Mouse (Mus musculus) kidney, postnatal 14 days (tissue): ENCODE data around the gene Gstt3.
"Not testable (repeated sequence)": the region's sequence is repeated elsewhere in the genome, so short reads cannot be mapped to it uniquely, and the experiment has no call there.

ENCODE experiments used
- DNase-seq: peaks from one replicate; pipeline ENCODE4 v3.0.0; 2022; ENCODE audit warnings: mixed read lengths

The Gstt3 gene

DNA sequence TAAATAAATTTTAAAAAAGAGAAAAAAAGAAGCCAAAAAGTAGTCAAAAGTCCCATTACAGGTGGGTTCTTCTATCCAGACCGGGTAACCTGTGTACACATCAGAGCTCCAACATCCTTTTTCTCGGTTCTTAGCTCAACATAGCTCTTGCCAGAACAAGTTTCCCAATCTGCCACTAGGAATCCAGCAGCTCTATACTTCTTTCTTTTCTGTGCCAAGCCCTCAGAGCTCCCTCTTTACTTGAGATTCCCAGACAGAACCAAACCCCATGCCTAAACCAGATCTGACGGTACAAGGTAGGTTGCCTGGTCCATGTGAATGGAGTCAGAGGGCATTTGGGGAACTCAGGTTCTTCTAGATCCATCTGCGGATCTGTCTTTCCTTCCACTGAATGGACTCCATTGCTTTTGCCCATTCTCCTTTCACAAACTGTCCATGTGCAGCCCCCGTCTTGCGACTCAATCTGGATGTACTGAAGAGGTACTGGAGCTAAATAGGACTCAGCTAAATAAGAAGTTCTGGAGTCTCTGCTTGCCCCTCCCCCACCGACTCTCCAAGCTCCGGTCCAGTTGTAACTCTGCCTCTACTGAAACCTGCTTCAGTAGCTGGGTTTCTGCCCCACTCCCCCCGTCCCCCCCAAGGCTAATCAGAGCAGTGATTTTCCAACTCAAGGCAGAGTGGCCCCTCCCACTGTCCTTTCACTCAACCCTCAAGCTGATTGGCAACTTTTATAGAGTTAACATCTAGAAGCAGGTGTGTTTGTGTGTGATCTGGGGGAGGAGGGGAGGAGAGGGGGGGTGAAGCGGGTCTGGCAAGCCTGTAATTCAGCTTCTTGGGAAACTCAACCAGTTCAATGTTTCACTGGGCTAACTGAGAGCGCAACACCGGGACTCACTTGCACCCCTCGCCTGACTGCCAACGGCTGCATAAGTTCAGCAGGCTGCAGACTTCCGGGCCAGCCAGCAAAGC lies 1.7 kb downstream of the Gstt3 start:
- DNase-seq = peak; percentile 65

DNA sequence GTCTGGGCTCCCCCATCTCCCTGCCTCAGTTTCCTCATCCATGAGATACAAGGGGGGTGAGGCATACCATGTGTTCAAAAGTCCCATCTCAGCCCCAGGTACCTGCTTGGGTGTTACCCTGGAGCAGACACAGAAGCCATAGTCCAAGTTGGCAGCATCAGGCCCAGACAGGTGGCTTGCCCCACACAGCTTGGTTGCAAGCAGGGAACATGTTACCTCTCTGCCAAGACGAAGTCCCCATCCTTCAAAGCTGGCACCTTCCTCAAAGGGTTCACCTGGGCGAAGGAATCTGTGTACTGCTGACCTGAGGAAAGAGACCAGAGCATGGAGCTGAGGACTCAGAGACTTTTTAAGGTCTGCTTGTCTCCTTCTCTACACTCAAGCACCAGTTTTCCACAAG lies 3.3 kb downstream of the Gstt3 start:
- no peak for DNase-seq

DNA sequence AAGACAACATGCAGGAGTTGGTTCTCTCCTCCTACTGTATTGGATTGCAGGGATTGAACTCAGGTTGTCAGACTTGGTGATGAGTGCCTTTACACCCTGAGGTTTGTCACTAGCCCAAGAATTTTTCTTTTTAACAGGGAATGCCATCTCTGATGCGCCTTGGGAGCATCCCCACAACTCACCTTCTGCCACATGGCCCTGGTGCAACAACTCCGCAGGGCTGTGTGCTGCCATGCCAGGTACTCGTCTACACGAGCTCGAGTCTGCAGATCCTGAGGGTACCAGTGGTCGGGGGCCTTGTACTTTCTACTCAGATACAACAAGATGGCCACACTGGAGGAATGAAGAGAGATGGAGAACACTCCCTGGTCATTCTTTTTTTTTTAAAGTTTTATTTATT lies 4.7 kb downstream of the Gstt3 start:
- DNase-seq = no peak

DNA sequence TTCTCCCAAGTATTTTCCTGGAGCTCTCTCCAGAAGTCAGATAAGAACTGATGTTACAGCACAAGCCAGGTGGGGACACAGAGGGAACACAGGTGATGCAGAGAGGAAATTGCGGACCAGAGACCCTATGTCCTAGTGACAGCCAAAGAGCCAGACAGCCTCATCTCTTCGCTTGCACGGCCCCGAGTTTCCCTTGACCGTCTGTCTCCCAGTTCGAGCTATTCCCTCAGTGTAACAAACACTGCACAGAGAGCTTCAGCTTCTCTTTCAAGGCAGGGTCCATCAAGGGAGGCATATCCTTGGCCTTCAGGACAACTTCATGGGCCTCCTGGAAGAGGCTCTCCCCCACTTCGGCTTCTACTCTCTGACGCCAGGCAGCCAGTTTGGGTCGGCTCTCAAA lies 6.6 kb downstream of the Gstt3 start:
- DNase-seq = no peak

DNA sequence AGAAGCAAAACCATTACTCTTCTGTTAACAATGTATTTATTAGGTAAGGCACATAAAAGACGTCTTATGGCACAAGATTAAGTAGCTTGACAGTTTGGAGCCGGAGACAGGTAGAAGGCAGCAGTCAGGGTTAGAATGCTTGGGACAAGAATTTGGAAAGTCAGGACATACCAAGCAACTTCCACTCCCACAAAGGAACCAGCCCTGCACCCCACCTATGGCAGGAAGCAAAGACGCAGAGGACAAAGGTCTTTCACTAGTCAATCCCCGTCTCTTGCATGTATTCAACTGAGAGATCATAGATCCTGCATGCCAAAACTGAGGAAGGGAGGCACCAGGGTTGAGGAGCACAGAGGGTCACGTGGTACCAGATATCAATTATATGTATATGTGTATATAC lies 7.1 kb downstream of the Gstt3 start:
- DNase-seq = no peak

DNA sequence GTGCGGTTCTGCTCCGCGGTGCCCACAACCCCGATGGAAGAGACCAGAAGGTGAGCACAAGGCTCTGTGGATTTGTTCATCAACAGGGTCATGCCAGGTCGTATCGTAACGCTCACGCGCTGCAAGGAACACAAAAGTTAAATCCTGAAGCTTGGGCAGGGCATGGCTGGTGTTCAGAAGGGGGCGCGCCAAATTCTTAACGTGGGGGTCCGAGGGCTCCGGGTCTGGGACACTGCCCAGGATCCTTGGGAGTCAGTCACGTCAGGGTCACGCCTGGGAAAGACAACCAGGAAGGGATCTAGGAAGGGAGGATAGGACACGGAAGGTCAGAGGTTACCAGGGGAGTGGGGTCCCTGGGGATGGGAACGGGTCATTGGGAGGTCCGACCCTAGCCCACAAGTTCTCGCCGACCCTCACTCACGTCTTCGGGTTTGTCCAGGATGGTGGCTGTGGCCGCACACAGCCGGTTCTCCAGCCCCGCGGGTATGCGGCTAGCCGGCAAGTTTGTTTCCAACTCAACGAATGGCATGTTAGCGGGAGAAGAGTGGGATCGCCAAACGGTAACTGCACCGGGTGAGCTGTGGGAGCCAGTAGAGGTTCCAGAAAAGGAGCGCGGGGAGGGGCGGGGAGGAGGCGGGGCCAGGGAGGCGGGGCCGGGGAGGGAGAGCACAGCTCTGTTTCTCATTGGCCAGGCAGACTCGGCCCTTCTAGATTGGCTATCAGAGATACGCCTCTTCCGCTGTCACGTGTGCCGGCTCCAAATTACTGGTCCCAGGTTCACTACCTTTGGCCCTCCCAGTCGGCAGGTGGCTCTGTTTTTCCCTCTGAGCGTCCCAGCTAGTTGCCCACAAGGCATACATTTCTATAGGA lies 8.2 kb downstream of the Gstt3 start, which contains the start of gene Ddt:
Gene Ddt (minus strand): TSS at position 620 of the 870 bp plus-strand sequence.
- peak; percentile 94 for DNase-seq

DNA sequence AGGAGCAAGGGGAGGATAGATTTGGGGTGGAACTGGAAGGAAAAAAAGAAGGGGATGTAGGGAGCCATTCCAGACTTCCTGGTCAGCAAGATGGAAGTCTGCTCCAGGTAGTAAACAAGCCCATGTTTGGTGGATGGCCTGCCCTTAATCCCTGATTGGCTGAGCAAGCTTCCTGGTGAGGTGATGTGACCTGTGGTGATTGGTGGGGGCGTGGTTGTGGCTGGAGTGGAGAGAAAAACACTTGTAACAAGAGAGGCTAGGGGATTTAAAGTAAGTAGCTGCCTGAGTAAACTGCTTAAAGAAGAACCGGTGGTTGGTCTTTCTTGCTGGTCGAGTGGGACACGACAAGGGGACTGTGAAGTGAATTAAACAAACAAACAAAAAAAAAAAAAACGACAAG lies 13.5 kb downstream of the Gstt3 start:
- not testable (repeated sequence) for DNase-seq

DNA sequence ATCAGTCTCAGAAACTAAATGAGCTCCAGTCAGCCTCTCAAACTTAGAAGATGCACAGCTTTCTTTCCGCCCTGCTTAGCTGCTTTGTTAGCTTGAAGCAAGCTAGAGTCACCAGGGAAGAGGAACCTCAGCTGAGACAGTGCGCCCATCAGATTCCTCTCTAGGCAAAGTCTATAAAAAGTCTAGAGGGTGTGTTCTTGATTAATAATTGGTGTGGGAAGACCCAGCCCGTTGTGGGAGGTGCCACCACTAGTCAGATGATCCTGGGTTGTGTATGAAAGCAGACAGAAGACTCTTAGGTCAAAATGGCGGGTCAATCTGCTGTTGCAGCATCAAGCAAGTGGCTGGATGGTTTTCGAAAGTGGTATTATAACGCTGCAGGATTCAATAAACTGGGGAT lies 14.4 kb downstream of the Gstt3 start:
- peak; percentile 32 for DNase-seq

DNA sequence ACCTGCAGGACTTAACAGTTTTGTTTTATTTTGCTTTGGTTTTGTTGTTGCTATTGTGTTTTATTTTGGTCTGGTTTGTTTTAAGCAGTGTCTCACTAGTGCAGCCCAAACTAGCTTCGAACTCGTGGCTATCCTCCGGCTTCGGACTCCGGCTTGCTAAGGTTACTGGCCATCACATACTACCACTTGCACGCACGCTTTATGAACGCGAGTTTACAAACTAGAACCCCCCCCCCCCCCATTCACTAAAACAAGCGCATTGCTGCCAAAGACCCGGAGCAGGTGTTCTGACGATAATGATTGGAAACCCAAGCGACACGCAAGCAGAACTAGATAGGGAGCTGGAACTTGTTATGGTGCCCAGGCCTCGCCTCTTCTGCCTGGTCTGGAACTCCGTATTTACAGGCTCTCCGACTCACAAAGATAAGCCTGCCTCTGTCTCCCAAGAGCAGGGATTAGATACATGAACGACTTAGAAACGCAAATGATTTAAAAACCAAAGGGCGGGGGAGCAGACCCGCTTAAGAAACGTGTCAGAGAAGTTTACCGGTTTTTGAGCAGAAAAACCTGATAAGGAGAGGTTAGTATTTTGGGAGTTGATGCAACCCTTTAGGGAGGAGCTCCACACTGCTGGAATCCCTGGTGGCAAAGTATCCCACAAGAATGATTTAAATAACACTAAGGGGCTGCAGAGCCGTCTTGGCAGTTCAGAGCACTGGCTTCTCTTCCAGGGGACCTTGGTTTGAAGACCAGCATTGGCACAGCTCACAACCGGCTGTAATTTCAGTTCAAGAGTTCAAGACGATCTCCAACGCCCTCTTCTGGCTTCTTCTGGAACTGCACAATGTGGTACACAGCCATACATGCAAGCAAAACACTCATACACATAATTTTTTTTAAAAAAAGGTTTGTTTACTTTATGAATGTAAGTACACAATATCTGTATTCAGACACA lies 16.4 kb downstream of the Gstt3 start:
- DNase-seq = peak; percentile 65

DNA sequence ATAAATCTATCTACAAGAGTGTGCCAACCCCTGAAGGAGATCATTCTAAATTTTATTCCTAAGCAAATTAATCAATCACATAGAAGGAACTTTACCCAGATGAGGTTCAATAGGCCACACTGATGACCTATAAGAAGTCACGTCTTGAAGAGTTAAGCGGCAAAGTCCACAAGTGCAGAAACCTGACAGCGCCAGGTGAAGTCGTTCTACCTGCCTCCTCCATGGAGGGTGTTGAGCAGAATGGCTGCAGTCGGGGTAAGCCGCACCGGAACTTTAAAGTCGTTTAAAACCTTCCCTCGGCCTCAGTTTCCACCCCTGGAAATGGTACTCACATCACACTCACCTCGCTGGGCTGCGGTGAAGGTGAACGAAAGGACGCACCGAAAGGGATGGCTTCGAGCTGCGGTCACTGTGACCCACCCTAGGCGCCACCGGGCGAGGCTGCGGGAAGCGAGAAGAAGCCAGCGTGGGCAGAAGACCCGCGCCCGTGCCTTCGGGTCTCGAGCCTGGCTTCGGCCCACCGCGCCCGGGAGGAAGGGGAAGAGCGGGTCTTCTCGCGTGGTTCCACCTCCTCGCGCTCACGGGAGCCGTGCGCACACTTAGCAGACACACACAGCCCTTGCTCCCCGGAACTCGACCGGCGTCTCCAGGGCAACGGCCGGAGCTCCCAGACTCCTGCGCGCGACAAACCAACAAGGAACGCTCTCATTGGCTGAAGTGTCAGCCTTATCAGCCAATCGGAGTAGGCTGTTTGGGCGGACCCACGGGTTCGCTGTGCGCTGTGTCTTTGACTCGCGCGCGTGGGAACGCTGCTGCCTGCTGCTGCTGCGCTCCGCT lies 17.3 kb downstream of the Gstt3 start, which contains the start of gene Cabin1:
Gene Cabin1 (minus strand): TSS at position 660 of the 837 bp plus-strand sequence.
- DNase-seq = peak; percentile 98

DNA sequence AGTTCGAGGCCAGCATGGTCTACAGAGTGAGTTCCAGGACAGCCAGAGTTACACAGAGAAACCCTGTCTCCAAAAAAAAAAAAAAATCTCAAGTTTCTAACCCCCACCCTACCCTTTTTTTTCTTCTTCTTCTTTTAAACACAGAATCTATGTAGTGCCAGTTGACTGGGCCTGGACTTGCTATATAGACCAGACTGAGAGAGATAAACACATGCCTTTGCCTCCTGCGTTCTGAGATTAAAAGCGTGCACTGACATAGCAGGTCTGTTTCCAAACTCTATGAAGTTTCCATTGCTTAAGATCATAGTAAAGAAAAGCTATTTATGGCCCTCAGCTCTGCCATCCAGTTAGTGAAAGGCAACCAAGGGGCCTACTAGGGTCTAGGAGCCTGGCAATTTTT lies 18.8 kb downstream of the Gstt3 start:
- DNase-seq = no peak

DNA sequence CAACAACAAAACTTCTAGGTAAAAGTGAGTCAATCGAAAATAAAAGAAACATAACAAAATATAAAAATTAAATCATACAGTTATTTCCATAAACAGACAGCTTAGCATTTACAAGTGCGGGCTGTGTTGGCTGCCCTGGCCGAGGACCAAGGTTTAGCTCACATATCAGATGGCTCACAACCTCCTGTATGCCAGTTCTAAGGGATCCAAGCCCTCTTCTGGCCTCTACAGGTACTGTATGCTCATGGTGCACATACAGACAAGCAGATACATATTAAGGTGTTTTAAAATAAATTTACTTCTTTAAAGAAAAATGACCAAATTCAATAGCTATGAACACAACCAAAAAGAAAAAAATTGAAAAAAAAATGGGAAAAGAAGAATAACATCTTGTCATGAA lies 20.9 kb downstream of the Gstt3 start:
- DNase-seq = no peak

DNA sequence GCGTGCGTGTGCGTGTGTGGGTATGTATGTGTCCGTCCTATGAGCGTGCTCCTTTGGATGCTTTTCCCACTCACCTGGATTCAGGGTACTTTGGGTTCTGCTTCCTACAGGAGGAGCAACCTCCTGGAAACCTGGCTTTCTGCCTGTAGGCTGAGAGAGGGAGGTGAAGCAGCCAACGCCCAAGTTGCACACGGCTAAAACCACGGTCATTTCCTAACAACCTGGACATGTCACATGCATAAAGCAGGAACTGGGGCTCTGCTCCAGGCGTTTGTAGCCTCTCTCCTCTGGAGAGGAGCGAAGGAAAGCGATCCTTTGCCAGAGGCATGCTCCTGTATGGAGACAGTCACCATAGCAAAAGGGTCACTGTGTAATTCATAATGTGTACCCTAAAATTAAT lies 24.5 kb downstream of the Gstt3 start:
- DNase-seq = no peak

DNA sequence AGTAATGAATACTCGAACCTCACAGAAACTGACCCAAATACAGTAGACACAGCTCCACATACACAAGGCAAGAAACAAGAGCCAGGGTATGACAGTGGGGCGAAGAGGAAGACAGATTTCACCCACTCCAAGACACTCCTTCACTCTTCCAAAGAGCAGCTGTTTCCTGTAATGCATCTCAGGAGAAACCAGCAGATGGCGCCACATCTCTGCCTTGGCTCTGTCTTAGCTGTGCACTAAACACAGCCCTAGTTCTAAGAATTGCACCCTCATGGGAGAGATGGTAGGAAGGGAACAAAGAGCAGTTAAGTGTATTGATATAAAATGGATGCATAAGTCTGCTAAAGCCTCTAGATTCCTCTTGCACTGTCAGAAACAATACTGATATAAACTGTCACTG lies 37.2 kb downstream of the Gstt3 start:
- DNase-seq = peak; percentile 82

DNA sequence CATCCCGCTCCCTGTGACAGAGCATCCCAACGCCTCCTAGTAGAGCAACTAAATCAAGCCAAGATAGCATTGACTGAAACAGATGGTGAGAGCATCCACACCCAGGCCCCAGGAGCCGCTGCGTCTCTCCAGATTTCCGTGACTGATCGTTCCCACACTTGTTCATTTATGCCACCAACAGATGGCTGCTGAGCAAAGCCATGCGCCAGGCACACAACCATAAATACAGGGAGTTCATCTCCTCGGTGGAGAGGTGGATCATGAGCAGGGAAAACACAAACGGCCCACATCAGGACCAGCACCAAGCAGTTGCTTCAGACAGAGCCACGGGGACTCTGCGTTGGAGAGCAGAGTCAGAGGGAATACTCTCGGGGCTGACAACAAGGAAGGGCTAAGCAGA lies 37.8 kb downstream of the Gstt3 start:
- no peak for DNase-seq

DNA sequence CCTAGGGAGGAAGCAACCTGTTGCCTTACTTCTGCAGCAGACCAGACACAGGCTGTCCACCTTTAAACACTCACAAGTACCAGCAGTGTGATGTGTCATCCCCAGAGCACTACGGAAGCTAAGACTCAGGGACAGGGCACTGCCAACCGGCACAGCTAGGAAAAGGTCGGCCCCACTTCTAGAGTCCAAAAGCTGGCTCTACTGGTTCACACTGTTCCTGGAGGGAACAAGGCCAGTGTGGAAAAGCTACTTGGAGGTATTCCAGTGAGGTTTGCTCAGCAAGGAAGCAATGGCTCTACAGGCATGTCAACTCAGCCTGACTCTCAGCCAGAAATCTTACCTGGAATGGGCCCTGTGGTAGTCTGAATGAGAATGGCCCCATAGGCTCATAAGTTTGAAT lies 40.3 kb downstream of the Gstt3 start:
- no peak for DNase-seq

DNA sequence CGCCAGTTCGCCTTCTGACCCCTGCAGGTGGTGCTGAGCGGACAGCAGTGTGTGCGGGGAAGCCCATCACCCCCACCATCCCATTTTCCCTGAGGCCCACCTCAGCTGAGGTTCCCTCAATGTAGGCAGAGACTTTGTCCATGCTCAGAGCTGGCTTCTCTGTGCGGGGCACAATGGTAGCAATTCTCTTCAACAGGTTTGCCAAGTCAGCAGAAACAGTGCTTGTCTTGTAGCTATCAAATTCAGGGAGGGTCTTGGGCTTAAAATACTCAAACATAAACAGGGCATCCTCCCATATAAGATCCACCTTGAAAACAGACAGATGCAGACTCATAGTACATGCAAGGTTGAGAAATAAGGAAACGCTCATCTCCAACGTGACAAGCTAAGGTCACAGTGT lies 55.8 kb downstream of the Gstt3 start:
- no peak for DNase-seq
